Mouse (Mus musculus) hindbrain, embryonic 11.5 days (tissue): ENCODE data around the gene 4933434E20Rik. TPM values are rescaled to one million over a fixed set of nuclear protein-coding genes. Genes with fewer than 3 reads are reported as not detected.

Source experiments
- ATAC-seq: fragments of 200-750 bp; cut with Nextera tagmentation; 2 replicates; pipeline ENCODE4 v1.8.0; 2017; ENCODE audit warnings: mild to moderate bottlenecking, moderate TSS enrichment, moderate library complexity; ENCODE audit not compliant: low FRiP score
- DNase-seq: peaks from one replicate; pipeline ENCODE4 v3.0.0-alpha.2; 2015; ENCODE audit warnings: low spot score
- H3K27ac ChIP-seq: fragments of 300-500 bp; sonication (generic); 2 replicates; pipeline ENCODE4 v1.5.1; 2014; ENCODE audit warnings: mild to moderate bottlenecking, low read depth, low read length
- H3K27me3 ChIP-seq: fragments of 300-500 bp; sonication (generic); 2 replicates; pipeline ENCODE4 v1.6.1; 2014; ENCODE audit warnings: mild to moderate bottlenecking, low read length, moderate library complexity, mixed read lengths; ENCODE audit not compliant: control insufficient read depth, insufficient read depth
- H3K36me3 ChIP-seq: fragments of 300-500 bp; sonication (generic); 2 replicates; pipeline ENCODE4 v1.6.1; 2014; ENCODE audit warnings: mild to moderate bottlenecking, low read length, moderate library complexity, mixed read lengths; ENCODE audit not compliant: control insufficient read depth, insufficient read depth
- H3K4me1 ChIP-seq: fragments of 300-500 bp; sonication (generic); replicated peaks from 2 replicates; pipeline ENCODE4 v1.6.1; 2014; ENCODE audit warnings: low read length, mixed read lengths; ENCODE audit not compliant: control insufficient read depth, insufficient read depth
- H3K4me2 ChIP-seq: fragments of 300-500 bp; sonication (generic); replicated peaks from 2 replicates; pipeline ENCODE4 v1.6.1; 2014; ENCODE audit warnings: mild to moderate bottlenecking, low read depth, low read length
- H3K4me3 ChIP-seq: fragments of 300-500 bp; sonication (generic); 2 replicates; pipeline ENCODE4 v1.5.1; 2014; ENCODE audit warnings: low read depth, low read length
- H3K9ac ChIP-seq: fragments of 300-500 bp; sonication (generic); 2 replicates; pipeline ENCODE4 v1.6.1; 2014; ENCODE audit warnings: low read depth, low read length
- H3K9me3 ChIP-seq: fragments of 300-500 bp; sonication (generic); 2 replicates; pipeline ENCODE4 v1.6.1; 2016; ENCODE audit warnings: low read length; ENCODE audit not compliant: control insufficient read depth
- WGBS: fragments of 180-500 bp; shearing (Covaris S2); extraction: QIAGEN DNeasy Blood & Tissue Kit; methylation state at CpG from one replicate; pipeline ENCODE4 v1.1.7; 2014; 5-methylcytosine and 5-hydroxymethylcytosine counted together
- polyA plus RNA-seq: library from polyadenylated mRNA; unstranded; fragments of >200 nt; fragmentation: Nextera tagmentation; extraction: Ambion mirVana; gene quantifications from 2 replicates; pipeline ENCODE4 v1.2.1, GENCODE M21; 2014

The 4933434E20Rik gene
- polyA plus RNA-seq, 1 experiment from 2014 or later: 223 TPM

DNA sequence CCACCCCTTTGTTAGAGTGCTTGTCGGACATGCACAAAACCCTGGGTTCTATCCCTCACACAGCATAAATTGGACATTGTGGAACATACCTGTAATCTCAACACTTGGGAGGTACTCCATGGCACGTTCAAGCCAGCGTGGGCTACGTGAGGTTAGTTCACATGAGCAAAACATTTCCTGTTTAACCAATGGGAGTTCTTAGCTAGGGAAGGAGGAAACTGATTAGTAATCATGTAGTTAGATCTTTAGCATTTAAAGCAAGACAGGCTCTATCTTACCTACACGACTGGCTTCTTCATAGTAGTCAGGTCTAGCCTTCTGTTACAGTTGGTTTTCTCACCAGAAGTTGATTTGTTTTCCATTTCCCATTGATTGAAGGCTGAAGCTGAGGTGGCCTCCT, 34.6 kb downstream of the 4933434E20Rik start:
- Histone ChIP-seq H3K36me3 (peaks cover 8% of the 10 kb centered on the region; the same call in 1 of the 2 replicates), H3K9ac (no peak overlapping the region), H3K27ac (no peak overlapping the region), H3K4me1 (peaks cover 2% of the 10 kb centered on the region; the same call in 1 of the 2 replicates), H3K4me3 (no peak overlapping the region), H3K9me3 (no peaks in the 10 kb centered on the region), H3K4me2 (no peak overlapping the region), H3K27me3 (no peaks in the 10 kb centered on the region)
- DNase-seq (no peak), ATAC-seq (no peak)
- 95% methylated on average over 5 of the region's 5 CpGs for WGBS

DNA sequence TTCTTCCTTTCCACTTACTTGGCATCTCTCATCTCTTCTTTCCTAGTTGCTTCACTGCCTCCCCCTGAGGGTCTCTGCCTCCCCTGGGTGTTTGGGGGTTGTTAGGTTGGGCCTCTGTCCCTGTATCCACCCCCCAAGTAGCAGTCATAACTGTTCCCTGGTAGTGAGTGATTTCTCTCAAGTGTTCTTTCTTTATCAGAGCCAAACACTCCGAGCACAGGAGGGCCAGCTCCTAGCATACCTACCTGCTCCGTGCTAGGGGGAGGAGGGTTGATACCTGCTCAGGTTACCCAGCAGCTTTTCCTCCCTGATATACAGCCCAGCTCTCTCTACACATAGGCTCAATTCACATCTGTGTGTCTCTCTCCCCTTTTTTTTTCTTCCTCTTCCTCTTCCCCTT, 37.2 kb downstream of the 4933434E20Rik start:
- Histone ChIP-seq H3K4me2 (no peak overlapping the region), H3K36me3 (peaks cover 16% of the 10 kb centered on the region; the same call in 1 of the 2 replicates), H3K27me3 (no peaks in the 10 kb centered on the region), H3K4me3 (no peak overlapping the region), H3K27ac (no peak overlapping the region), H3K9ac (no peak overlapping the region), H3K9me3 (no peaks in the 10 kb centered on the region), H3K4me1 (0 out of 2 replicates have a peak, but pooled peaks cover 2% of the 10 kb centered on the region)
- ATAC-seq (no peak), DNase-seq (no peak)
- 95% methylated on average over 2 of the region's 2 CpGs for WGBS

DNA sequence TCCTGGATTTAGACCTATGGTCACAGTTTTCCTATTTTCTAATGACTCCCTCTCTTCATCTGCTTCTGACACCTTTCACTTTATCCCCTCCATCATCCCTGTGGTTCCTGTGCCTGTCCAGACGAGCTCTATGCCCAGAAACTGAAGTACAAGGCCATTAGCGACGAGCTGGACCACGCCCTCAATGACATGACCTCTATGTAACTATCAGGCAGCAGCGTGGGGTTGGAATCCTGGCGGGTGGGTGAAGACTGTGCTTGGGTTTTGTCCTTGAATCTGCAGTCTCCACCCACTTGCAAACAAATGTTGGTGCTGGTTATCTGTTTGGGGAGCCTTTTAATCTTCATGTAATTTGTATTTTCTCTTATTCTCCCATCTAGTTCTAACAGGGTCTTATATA, 39.5 kb downstream of the 4933434E20Rik start:
- ATAC-seq: no peak
- Histone ChIP-seq H3K9ac (no peak overlapping the region), H3K4me3 (no peak overlapping the region), H3K9me3 (no peaks in the 10 kb centered on the region), H3K36me3 (peaks cover 16% of the 10 kb centered on the region; the same call in 1 of the 2 replicates), H3K27me3 (no peaks in the 10 kb centered on the region), H3K27ac (no peak overlapping the region), H3K4me2 (no peak overlapping the region), H3K4me1 (no peaks in the 10 kb centered on the region)
- WGBS: 91% methylated on average over 6 of the region's 6 CpGs
- DNase-seq: no peak

DNA sequence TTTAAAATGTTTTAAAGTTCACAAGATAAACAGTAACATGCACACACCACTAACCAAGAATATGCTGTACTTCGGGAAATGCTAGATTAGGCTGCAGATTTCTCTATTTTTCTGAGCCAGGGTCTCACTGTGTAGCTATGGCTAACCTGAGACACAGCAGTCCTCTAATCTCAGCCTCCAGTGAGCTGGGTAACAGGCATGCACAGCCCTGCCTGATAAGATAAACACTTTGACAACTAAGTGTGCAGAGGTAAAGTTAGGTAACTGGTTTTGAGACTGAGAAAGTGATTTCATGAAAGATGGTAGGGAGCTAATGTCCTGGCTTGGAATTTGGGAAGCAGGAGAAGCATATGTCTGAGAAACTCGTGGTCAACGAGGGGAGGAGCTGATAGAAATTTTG, 43.0 kb downstream of the 4933434E20Rik start:
- H3K4me1 ChIP-seq: no peaks in the 10 kb centered on the region
- ATAC-seq: no peak
- no peak overlapping the region for H3K27ac ChIP-seq
- no peak overlapping the region for H3K4me2 ChIP-seq
- no peak overlapping the region for H3K9ac ChIP-seq
- peaks cover 10% of the 10 kb centered on the region; the same call in 1 of the 2 replicates for H3K36me3 ChIP-seq
- 97% methylated on average over 3 of the region's 3 CpGs for WGBS
- no peak overlapping the region for H3K4me3 ChIP-seq
- H3K27me3 ChIP-seq: no peaks in the 10 kb centered on the region
- no peaks in the 10 kb centered on the region for H3K9me3 ChIP-seq
- DNase-seq: no peak

DNA sequence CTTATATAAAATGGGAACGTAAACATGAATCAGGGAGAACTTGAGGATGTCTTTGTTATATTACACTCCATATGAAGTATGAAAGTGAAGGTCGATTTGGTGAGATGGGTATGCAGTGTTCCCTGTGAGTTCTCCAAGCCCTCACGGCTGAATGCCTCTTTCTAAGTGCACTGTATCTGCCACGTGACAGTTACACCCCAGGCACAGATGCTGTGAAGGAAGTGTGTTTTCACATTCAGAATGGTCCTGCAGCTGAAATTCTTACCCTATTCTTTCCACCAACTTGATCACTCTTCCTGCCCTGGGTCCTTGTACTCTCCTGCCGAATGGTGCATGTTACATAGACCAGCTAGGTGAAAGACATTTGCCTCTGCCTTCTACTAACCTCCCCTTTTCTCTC, 46.5 kb downstream of the 4933434E20Rik start:
- H3K36me3 ChIP-seq: peaks cover 5% of the 10 kb centered on the region; the same call in 1 of the 2 replicates
- no peaks in the 10 kb centered on the region for H3K4me1 ChIP-seq
- H3K27ac ChIP-seq: no peak overlapping the region
- no peak overlapping the region for H3K9ac ChIP-seq
- H3K4me2 ChIP-seq: no peak overlapping the region
- H3K9me3 ChIP-seq: no peaks in the 10 kb centered on the region
- no peak overlapping the region for H3K4me3 ChIP-seq
- no peak for ATAC-seq
- 81% methylated on average over 5 of the region's 5 CpGs for WGBS
- DNase-seq: no peak
- no peaks in the 10 kb centered on the region for H3K27me3 ChIP-seq

DNA sequence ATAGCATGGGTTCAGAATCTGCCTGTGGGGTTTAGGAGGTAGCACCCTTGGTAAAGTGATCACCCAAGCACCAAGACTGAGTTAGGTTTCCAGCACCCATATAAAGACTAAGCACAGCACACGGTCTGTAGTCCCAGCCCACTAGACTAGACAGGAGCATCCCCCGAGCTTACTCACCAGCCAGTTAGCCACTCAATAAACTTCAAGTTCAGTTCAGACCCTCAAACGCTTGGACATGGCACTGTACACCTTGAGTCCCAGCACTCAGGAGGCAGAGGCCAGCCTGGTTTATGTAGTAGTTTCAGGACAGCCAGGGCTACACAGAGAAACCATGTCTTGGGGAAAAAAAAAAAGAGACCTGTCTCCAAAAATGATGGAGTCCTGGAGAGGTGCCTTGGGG, 49.6 kb downstream of the 4933434E20Rik start:
- Histone ChIP-seq H3K4me2 (no peak overlapping the region), H3K9ac (no peak overlapping the region), H3K36me3 (no peaks in the 10 kb centered on the region), H3K27ac (no peak overlapping the region), H3K4me3 (no peak overlapping the region), H3K9me3 (no peaks in the 10 kb centered on the region), H3K4me1 (no peaks in the 10 kb centered on the region), H3K27me3 (no peaks in the 10 kb centered on the region)
- DNase-seq: no peak
- 95% methylated on average over 3 of the region's 3 CpGs for WGBS
- ATAC-seq: no peak

DNA sequence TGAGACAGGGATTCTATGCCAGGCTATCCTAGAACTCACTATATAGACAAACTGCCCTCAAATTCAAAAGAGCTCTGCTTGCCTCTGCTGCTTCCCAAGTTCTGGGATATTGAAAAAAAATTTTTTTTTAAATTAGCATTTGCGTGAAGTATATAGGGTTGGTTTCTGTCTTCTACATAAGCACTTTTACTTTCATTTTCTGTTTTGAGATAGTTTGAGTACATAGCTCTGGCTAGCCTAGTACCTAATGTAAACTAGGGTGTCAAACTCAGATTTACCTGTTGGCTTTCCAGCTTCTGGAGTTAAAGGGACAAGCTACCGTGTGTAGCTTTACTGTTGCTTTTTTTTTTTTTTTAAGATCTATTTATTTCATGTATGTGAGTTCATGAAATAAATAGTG, 50.2 kb downstream of the 4933434E20Rik start:
- Histone ChIP-seq H3K9ac (no peak overlapping the region), H3K27me3 (no peaks in the 10 kb centered on the region), H3K9me3 (no peaks in the 10 kb centered on the region), H3K36me3 (no peaks in the 10 kb centered on the region), H3K4me1 (no peaks in the 10 kb centered on the region), H3K27ac (no peak overlapping the region), H3K4me2 (no peak overlapping the region), H3K4me3 (no peak overlapping the region)
- ATAC-seq (no peak), DNase-seq (no peak)
- WGBS: 97% methylated on average over 2 of the region's 2 CpGs

DNA sequence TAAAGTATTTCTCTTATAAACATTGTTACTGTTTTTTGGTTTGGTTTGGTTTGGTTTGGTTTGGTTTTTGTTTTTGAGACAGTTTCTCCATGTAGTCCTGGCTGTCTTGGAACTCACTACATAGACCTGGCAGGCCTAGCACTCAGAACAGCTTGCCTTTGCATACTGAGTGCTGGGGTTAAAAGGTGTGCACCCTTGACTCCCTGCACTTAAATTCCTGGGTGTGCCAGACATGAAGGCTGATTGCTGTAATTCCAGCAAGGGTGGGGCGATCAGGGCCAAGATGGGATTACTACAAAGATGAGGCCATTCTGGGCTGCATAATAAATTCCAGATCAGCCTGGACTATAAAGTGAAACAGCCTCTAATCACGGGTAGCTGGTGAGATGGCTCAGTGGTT, 50.8 kb downstream of the 4933434E20Rik start:
- H3K4me3 ChIP-seq: no peak overlapping the region
- H3K36me3 ChIP-seq: no peaks in the 10 kb centered on the region
- H3K4me2 ChIP-seq: no peak overlapping the region
- H3K4me1 ChIP-seq: no peaks in the 10 kb centered on the region
- H3K27ac ChIP-seq: no peak overlapping the region
- H3K27me3 ChIP-seq: no peaks in the 10 kb centered on the region
- DNase-seq: no peak
- WGBS: 88% methylated on average over 2 of the region's 2 CpGs
- ATAC-seq: no peak
- H3K9ac ChIP-seq: no peak overlapping the region
- no peaks in the 10 kb centered on the region for H3K9me3 ChIP-seq

DNA sequence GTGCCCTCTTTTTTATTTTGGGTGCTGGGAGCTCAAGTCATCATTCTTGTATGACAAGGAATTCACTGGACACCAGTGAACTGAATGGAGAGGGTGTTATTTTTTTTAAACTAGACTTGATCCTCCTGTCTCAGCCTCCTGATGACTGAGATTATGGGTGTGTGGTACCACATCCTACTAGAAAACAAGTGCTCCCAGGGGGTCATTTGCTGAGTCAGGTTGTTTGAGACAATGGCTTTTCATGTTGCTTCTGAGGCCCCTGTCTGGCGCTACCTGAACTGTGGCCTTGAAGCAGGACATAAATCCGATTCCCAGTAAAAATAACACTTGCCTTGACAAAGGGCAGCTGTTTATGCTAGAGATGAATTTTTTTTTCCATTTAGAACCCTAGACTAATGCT, 51.7 kb downstream of the 4933434E20Rik start:
- Histone ChIP-seq H3K9me3 (no peaks in the 10 kb centered on the region), H3K9ac (no peak overlapping the region), H3K4me2 (no peak overlapping the region), H3K4me1 (no peaks in the 10 kb centered on the region), H3K27me3 (no peaks in the 10 kb centered on the region), H3K36me3 (no peaks in the 10 kb centered on the region), H3K4me3 (no peak overlapping the region), H3K27ac (no peak overlapping the region)
- WGBS: 88% methylated on average over 2 of the region's 2 CpGs
- ATAC-seq: no peak
- DNase-seq: no peak
